Mouse (Mus musculus) embryo, embryonic 11.5 days (tissue): ENCODE results near the gene Glyctk.
"Not testable (repeated sequence)": the region's sequence is repeated elsewhere in the genome, so short reads cannot be mapped to it uniquely, and the experiment has no call there.

ENCODE experiments used
- DNase-seq: peaks from one replicate; pipeline ENCODE4 v3.0.0-alpha.2; 2012; ENCODE audit warnings: low read depth, low spot score

Gene Glyctk

DNA sequence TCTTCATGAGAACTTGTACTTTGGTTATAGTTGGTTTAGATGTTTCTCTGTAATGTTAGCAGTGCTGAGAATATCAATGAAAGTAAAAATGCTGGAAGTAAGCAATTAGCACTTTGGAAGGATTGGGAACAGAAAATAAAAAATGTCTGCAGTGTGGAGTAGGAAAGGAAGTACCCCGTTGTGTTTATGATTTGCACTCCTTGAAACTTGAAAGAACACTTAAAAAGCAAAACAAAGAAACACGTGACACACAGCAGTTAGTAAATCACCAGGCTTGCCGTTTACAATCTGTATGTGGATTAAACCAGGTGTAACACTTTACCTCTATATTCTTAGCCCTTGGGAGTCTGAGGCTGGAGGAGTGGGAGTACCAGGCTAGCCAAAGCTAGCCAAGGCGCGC lies 18.8 kb upstream of the Glyctk start:
- DNase-seq = no peak

DNA sequence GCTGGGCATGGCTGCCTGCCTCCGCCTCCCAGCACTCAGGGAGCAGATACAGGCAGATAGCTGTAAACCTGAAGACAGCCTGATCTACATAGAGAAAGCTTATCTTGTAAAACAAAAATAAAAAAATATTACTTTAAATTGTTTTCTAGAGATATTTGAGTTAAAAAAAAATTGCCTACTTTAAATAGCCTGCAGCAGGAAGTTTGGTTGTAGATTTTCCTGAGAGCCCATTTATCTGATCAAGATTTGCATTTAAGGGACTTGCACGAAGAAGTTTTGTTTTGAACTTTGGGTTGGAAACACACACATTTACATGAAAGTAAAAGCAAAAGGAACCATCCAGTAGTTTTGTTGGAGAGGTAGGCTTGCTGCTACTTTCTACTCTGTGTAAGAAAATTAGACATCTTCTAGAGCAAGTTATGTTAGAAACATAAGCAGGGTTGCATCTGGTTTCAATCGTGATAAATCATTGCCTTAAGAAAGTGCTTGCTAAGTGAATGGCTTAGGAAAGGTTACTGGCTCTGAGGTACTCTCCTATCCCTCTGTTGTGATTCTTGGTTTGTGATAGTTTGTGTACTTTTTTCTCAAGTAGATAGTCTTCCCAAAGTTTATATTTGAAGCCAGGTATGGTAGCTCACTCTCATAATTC lies 17.7 kb upstream of the Glyctk start:
- DNase-seq = no peak

DNA sequence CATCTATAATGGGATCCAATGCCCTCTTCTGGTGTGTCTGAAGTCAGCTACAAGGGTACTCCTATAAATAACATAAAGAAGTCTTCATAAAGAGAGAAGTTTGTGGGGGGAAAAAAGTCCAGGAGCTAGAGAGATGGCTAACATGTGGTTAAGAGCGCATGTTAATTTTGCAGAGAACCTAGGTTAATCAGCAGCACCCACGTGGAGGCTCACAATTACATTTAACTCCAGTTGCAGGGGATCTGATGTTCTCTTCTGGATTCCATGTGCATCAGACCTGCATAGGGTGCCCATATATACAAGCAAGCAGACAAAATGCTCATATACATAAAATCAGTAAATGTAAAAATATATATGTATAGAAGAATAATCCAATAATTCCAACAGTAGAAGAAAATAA lies 15.4 kb upstream of the Glyctk start:
- no peak for DNase-seq

DNA sequence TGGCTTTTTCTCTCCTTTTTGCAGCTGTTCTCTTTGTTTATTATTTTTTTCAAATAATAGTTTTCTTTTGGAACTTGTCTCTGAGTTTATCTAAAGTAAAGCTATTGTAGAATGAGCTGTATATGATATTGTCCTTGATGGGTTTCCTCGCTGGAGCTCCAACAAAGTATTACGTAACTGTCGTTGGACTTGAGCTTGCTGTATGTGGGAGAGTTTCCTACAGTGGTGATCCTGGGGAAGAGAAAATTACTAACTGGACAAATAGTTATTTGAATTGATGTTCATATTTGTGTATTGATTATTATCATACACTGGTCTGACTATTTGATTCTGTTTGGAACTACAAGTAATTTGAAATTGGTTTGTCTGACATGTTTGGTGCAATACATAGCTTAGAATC lies 14.6 kb upstream of the Glyctk start:
- DNase-seq = no peak

DNA sequence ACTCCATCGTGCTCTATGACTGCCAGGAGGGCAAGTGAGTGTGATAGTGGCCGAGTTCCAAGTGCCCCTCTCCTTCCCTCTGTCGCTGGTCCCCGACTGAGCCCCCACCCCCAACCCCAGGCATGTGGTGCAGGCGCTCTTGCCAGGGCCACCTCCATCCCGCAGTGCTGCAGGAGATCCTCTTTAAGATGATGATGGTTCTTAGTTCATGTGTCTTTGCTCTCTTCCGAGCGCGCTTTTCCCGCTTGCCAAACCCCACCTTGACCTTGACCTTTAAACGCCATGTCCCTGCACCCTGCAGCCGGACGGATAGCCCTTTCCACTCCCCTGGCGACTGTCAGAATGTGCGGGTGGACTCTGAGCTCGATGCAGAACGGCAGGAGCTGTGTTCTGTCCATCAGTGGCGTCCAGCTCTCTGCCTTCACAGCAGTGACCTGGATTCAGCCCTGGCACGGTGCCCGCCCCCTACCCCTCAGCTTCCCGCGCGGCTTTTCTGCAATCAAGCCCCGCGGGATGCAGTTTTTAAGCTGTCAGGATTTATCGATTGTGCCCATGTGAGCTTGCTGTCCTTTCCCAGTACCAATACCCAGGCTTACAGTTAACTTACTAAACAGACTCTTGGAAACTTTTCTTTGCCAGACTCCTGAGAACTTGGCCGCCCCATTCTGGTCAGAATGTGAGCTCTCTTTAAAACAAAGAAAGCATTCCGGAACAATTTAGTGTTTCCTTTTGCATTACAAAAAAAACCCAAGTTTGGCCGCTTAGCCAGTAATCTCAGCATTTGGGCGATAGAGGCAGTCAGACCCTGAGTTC lies 13.6 kb upstream of the Glyctk start:
- peak; percentile 41 for DNase-seq

DNA sequence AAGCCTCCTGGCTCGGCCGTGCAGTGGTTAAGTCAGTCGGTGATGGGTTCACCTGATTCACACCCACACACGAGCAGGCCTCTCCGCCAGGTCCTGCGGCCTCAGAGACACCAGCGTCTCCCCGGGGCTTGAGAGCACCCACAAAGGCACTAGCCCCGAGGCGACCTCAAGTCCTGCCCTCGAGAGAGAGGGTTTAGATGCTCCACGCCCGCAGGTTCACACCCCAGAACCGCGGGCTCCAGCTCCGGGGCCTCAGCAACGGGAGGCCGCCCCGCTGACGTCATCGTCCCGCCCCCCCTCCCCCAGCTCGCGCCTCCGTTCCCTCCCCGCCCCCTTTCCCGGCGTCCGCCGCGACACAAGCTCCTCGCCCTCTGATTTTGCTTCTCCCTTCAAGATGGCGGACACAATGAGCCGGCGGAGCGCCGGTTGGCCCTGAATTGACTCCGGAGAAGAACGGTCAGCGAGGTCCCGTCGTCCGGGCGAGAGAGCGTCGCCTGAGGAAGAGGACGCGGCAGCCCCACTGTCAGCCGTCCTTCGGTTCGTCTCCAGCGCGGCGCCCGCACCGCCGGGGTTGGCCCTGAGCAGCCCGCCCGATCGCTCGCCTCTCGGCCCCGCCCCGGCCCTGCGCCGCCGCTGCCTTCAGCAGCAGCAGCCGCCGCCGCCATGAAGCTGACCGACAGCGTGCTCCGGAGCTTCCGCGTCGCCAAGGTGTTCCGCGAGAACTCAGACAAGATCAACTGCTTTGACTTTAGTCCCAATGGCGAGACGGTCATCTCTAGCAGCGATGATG lies 12.8 kb upstream of the Glyctk start, which contains the start of gene Wdr82:
Gene Wdr82 (plus strand): TSS at position 373 of the 790 bp plus-strand sequence.
- DNase-seq = peak; percentile 88

DNA sequence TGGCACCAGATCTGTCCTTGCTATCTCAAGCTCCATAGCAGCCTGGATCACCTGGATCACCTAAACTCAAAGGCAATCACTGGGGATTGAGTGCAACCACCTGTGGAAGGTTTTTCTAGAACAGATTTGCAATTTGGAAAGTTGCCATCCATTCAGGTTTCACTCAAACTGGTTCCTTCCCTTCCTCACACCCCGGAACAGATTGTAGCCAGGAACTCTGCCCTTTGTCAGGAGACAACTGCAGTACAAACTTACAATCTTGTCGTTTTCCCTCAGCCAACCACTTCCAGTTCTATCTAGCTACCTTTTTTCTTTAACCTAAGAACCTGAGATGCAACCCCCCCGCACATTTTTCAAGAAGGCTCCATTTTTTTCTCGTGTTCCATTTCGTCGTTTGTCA lies 12.0 kb upstream of the Glyctk start:
- DNase-seq = no peak

DNA sequence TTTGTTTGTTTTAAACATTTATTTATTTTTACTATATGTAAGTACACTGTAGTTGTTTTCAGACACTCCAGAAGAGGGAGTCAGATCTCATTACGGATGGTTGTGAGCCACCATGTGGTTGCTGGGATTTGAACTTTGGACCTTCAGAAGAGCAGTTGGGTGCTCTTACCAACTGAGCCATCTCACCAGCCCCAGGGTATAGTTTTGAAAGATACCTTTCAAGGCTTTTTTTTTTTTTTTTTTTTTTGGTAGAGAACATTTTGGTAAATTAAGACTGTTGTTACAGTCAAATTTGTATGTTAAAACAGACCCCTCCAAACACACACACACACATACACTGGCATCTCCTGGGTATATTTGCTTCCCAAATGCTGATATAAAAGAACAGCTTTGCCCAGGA lies 11.1 kb upstream of the Glyctk start:
- not testable (repeated sequence) for DNase-seq

DNA sequence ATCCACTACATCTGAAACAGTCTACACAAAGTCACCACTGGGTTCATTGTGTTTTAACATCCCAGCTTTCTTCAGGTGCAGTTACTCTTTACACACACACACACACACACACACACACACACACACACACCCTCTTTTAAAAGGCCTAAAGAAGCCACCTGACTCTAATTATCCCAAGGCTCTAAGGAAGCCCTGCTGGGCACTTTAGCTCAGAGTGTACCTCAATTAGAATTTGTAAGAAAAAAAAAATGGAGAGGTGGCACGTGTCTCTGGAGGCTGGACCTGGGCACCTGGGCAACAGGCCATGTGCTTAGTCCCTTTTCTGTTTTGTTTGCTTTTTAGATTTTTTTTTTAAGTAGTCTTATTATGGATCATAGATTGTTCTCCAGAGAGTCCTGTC lies 9.8 kb upstream of the Glyctk start:
- no peak for DNase-seq

DNA sequence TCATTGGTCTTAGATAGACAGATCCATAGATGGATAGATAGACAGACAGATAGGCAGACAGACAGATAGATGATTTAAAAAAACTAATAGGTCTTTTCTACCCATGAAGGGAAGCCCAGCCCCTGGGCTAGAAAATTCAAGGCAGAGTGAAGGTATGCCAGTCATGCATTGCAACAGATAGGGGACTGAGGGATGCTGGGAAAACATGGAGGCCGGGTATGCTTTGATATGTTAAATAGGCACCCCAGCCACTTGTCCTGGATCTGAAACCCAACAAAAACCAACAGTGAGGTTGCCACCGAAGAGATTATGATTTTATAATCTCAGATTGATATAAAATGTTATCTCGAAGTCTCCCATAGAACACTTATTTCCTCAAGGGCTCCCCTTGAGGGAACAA lies 9.3 kb upstream of the Glyctk start:
- DNase-seq = no peak

DNA sequence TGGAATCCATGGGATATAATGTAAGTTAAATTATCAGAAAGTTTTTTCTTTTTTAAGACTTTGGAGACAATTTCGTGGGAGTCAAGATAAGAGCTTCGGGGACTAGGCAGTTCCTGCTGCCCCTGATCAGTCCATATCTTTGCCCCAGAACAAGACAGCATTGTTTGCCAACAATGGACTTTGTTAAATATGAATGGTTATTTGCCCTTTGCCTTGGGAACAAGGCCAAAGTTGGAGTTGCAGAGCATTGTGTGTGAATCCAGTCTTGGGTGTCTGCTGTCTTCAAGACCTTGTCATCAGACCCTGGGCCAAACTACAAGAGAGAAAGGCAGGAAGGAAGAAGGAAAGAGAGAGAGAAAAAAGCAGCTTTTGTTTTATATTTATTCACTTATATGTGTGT lies 8.8 kb upstream of the Glyctk start:
- DNase-seq = no peak

DNA sequence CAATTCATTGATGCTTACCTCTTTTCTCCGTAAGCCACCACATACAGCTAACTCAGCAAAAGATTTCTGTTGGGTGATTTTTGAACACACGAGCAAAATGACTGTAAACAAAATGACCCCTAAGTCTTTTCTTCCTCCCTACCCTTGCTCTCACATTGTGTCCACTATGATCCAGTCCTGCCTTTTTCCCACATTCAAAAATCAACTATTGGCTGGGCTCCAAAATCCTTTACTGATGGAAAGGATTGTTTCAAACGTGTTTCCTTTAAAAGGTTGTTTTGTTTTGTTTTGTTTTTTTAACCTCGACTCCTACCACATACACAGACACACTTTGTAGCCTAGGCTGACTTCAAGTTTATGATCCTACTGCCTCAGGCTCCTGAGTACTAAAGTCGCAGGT lies 2.5 kb upstream of the Glyctk start:
- DNase-seq = no peak

DNA sequence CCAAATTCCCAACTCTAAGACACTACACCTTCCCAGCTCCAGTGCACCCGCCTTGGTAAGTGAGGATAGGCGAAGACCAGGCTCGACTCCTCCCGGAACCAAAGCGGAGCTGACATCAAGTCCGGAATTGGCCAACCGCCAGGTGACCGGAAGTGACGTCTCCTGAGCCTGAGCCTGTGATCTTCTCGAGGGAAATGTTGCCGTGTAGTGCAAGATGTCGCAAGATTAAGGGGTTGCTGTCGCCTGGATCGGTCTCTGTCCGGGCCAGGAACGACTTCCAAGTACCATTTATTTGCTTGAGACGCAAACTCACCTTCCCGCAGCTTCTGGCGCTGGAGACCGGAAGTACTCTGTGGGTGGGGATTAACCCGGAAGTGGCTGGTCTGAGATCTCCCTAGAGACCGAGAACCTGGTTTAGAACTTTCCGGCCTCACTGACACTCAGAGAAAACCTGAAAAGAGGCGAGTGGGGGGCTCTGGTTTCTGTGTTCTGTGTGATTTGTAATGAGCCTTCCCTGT lies 1.9 kb upstream of the Glyctk start:
- DNase-seq = peak; percentile 88

DNA sequence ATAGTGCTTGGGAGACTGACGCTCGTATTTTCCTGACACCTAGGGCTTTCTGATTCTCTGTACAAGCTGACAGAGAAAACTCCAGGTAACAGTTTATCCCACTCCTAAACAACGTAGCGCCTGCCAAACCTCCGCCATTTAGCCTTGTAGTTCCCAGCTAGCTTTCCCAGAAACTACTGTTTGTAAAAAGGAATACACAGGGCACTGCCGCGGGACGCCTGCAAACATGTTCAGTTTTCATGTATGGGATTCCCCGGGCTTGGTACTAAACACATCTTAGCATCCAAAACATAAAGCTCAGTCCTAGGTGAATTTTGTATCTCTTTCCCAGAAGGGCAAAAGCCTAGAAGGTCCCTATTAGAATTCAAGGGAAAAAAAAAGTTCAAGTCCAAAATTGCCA lies 1.3 kb upstream of the Glyctk start:
- DNase-seq = no peak

DNA sequence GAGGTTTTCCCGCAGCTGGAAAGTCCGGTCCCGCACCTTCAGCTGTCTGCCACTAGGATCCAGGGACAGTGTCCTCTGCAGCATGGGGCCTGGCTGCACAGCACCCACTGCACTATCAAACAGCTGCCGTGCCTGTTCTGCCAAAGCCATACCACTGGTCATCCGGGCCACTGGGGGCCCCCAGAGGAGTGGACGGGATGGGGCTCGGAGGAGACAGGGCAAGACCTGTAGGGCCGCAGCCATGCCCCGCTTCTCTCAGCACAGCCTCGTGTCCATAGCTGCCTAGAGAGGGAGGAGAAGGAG lies 364 bp downstream of the Glyctk start:
- no peak for DNase-seq

DNA sequence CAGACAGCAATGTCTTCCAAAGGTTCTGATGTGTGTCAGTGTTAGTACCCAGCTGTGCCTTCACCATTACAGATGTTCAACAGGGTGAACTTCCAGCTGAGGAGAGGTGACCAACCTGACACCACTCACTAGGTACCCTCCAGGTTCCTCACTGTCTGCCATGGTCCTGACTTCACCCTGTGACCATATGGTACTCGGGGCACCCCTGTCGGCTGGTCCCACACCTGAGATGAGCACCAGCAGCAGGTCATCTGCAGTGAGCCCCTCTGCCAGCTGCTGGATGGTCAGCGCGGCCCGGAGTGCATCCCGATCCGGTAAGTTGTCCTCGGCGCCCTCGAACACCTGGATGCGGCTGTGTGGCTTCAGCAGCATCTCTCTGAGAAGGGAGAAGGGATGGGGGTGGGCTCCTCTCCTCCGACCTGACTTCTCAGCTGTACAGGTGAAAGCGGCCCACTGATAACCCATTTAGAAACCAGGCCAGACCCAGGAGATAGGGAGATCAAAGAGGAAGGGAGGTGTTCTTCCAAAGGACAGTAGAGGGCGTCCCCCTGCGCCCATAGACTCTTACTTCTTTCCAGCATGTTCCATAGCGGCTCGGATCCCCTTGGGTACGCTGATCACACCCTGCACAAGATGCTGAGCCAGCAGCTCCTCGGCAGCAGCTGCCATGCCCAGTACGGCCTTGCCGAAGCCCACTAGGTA lies 866 bp downstream of the Glyctk start:
- DNase-seq = no peak

DNA sequence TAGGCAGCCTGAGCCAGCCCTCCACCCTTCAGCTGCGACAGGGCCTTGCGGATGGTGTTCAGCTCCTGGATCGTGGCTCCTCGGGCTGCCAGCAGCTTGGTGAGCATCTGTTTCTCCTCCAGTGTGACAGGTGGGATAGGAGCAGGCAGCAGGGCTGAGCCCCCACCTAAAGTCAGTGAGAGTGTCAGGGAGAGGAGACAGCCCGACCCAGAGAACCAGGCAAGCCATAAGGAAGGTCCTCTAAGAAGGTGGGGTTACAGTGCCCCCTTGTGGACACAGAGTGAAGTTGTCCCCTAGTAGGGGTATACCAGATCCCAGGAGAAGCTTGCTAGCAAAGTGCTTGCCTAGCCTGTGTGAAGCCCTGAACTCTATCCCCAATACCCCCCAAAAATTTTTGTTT lies 1.5 kb downstream of the Glyctk start:
- peak; percentile 59 for DNase-seq

DNA sequence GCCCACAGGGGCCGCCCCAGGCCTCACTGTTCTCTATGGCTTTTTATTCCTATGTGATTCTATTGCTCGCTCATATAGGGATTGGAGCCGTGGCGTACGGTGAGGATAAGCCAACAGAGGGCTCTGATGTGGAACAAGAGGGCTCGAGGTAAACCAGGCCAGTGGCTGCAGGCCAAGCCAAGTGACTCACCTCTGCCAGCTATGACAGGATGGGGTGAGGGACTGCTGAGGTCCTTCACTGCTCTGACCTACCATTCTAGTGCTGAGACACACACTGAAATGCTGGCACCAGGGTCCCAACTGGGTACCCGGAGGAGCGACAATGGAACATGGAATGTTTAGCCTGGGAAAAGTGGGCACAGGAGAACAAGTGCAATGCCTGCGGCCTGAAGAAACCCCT lies 3.8 kb downstream of the Glyctk start:
- DNase-seq = no peak

DNA sequence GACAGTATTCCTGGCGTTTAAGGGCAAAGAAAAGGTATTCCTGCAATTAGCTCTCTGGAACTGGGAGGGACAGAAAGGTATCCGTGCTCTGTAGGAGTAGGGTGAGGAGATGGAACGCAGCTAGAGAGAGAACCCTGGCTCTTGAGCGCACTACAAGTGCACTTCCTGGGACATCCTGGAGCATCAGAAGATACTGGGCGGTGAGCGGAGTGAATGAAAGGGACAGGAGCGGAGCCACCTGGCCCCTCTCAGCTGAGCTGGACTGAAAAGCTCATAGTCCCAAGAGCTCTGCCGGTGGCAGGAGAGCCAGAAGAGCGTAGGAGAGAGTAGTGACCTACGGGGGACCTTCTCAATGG lies 8.6 kb downstream of the Glyctk start:
- DNase-seq = no peak

DNA sequence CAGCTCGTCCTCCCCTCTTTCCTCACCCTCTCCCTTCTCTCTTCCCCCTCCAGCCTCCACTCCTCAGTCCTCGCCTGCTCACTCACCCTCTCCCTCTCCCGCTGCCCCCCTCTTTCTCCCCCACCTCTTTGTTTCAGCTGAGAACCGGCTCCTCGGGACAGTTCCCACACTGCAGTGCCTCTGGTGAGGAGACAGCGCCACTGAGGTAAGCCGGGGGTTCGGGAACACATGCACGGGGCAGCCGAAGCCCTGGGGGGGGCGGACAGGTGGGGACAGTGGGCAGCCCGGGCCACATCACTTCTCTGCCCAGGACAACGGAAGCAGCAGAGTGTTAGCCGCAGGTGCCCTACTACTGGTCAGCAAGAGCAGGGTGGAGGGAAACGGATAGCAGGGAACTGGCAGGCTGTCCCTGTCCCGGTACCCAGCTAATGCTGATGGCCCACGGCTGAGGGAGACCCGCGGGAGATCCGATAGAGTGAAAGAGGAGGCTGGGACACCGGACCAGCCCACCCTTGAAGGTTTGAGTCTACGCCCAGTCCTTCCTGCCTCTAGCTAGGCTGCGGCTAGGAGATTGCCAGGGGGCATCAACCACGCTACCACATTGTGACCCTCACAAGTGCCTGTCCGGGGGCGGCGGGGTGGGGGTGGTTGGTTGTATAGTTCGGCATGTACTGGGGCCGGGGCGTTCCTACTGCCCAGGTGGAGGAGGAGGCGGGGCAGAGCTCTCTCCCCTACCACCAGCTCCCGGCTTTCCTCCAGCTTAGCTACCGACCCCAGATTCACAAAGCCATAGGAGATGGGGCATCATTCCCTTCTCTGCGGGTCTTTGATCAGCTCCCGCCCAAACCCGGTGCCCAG lies 9.2 kb downstream of the Glyctk start:
- DNase-seq = no peak

DNA sequence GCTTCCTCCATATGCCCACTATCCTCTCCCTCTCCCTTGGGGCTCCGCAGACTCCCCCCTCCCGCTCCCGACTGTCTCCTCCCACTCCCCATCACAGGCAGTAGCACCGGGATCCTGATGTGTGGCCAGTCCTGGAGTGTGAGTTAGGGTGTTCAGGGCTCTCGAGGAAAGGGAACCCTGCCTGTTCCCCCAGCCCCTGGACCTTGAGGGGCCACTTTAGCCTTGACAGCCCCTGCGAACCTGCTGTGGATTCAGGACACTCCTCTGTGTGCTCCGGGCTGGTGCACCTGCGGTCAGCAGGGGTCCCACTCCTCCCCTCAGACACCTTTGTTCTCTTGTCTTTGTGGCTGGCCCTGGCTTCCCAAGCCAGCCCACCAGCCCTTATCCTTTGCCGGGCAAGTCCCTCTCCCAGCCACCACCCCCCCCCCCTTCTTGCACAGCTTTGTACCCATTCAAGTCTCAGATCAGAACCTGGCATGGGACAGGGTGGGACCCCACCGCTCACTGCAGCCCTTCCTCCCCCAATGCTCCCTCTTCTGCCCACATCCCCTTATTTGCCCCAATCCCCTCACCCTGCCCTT lies 10.0 kb downstream of the Glyctk start:
- no peak for DNase-seq
